Mouse (Mus musculus) embryonic facial prominence, embryonic 12.5 days (tissue): ENCODE results near the gene Tmem210. TPM values are rescaled to one million over a fixed set of nuclear protein-coding genes. Genes with fewer than 3 reads are reported as not detected.
"Not testable (repeated sequence)": the region's sequence is repeated elsewhere in the genome, so short reads cannot be mapped to it uniquely, and the experiment has no call there.

Experiments
- ATAC-seq: fragments of 200-750 bp; cut with Nextera tagmentation; 2 replicates; pipeline ENCODE4 v1.8.0; 2017; ENCODE audit not compliant: insufficient number of reproducible peaks, insufficient read depth, low FRiP score, low TSS enrichment
- H3K27ac ChIP-seq: fragments of 300-500 bp; sonication (generic); 2 replicates; pipeline ENCODE4 v1.5.1; 2016; ENCODE audit warnings: mild to moderate bottlenecking
- H3K27me3 ChIP-seq: fragments of 300-500 bp; sonication (generic); 2 replicates; pipeline ENCODE4 v1.6.1; 2016; ENCODE audit warnings: mild to moderate bottlenecking, moderate library complexity
- H3K36me3 ChIP-seq: fragments of 300-500 bp; sonication (generic); 2 replicates; pipeline ENCODE4 v1.6.1; 2016; ENCODE audit warnings: mild to moderate bottlenecking
- H3K4me1 ChIP-seq: fragments of 300-500 bp; sonication (generic); 2 replicates; pipeline ENCODE4 v1.6.1; 2016
- H3K4me2 ChIP-seq: fragments of 300-500 bp; sonication (generic); replicated peaks from 2 replicates; pipeline ENCODE4 v1.6.1; 2016; ENCODE audit warnings: mild to moderate bottlenecking, moderate library complexity
- H3K4me3 ChIP-seq: fragments of 300-500 bp; sonication (generic); 2 replicates; pipeline ENCODE4 v1.5.1; 2016; ENCODE audit warnings: mild to moderate bottlenecking
- H3K9ac ChIP-seq: fragments of 300-500 bp; sonication (generic); 2 replicates; pipeline ENCODE4 v1.6.1; 2016; ENCODE audit warnings: mild to moderate bottlenecking, moderate library complexity
- H3K9me3 ChIP-seq: fragments of 300-500 bp; sonication (generic); 2 replicates; pipeline ENCODE4 v1.6.1; 2016; ENCODE audit warnings: mild to moderate bottlenecking, moderate library complexity
- WGBS: fragments of 180-500 bp; shearing (Covaris S2); methylation state at CpG from one replicate; pipeline ENCODE4 v1.1.7; 2016; 5-methylcytosine and 5-hydroxymethylcytosine counted together
- polyA plus RNA-seq: library from polyadenylated mRNA; unstranded; fragments of >200 nt; fragmentation: Nextera tagmentation; extraction: Ambion mirVana; gene quantifications from 2 replicates; pipeline ENCODE4 v1.2.1, GENCODE M21; 2016

Gene Tmem210
- polyA plus RNA-seq, 1 experiment from 2014 or later: not detected

- Histone ChIP-seq H3K4me2 (peak overlapping the region; percentile 97), H3K4me3 (peak overlapping the region; percentile 98), H3K4me1 (peaks cover 14% of the 10 kb centered on the region)
- 59% methylated on average over 12 of the region's 12 CpGs for WGBS
- not testable (repeated sequence) for H3K9me3 ChIP-seq, H3K9ac ChIP-seq, H3K36me3 ChIP-seq, H3K27me3 ChIP-seq, H3K27ac ChIP-seq, ATAC-seq
These were observed 31.4 kb upstream of the Tmem210 start for GRCm38 (mm10) chr2:25256443-25257109.

DNA sequence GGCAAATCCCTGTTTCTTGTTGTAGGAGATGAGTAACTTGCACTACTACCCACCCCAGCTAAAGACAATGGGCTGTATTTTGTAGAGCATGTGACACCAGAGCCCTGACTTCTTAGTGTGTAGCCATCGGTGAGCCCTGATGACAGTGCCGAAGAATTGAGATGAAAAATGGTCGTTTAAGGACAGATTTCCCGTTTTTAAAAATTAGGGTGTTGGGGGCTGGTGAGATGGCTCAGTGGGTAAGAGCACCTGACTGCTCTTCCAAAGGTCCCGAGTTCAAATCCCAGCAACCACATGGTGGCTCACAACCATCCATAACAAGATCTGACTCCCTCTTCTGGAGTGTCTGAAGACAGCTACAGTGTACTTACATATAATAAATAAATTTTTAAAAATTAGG, 30.7 kb upstream of the Tmem210 start:
- ATAC-seq, H3K9ac ChIP-seq, H3K27me3 ChIP-seq, H3K4me2 ChIP-seq, H3K36me3 ChIP-seq, H3K4me3 ChIP-seq, H3K27ac ChIP-seq, H3K9me3 ChIP-seq: not testable (repeated sequence)
- peaks cover 14% of the 10 kb centered on the region for H3K4me1 ChIP-seq
- WGBS: 90% methylated on average over 5 of the region's 5 CpGs

- Histone ChIP-seq H3K36me3 (no peaks in the 10 kb centered on the region), H3K27me3 (peaks cover 11% of the 10 kb centered on the region), H3K27ac (no peak overlapping the region), H3K4me2 (no peak overlapping the region), H3K9ac (no peak overlapping the region), H3K4me1 (peaks cover 23% of the 10 kb centered on the region), H3K9me3 (no peaks in the 10 kb centered on the region), H3K4me3 (no peak overlapping the region)
- no peak for ATAC-seq
- WGBS: 55% methylated on average over 2 of the region's 2 CpGs
These were observed 29.1 kb upstream of the Tmem210 start for GRCm38 (mm10) chr2:25258887-25259286.

- ATAC-seq: no peak
- Histone ChIP-seq H3K4me1 (peaks cover 31% of the 10 kb centered on the region), H3K9me3 (no peaks in the 10 kb centered on the region), H3K27me3 (peaks cover 23% of the 10 kb centered on the region), H3K4me2 (peak overlapping the region; percentile 98), H3K4me3 (peak overlapping the region; percentile 58), H3K36me3 (0 out of 2 replicates have a peak, but pooled peaks cover 2% of the 10 kb centered on the region), H3K9ac (no peak overlapping the region), H3K27ac (peak overlapping the region; percentile 14; the same call in 1 of the 2 replicates)
- 42% methylated on average over 12 of the region's 12 CpGs for whole genome bisulfite sequencing
These were observed 26.1 kb upstream of the Tmem210 start for GRCm38 (mm10) chr2:25261870-25262269.

GRCm38 (mm10) chr2:25262291-25262767, 25.6 kb upstream of the Tmem210 start, which contains the start of gene Tprn:
Gene Tprn (plus strand): TSS chr2:25262618.
- Histone ChIP-seq H3K27me3 (peaks cover 23% of the 10 kb centered on the region), H3K27ac (peak within 1 kb of the TSS; percentile 14; the same call in 1 of the 2 replicates), H3K4me3 (peak within 1 kb of the TSS; percentile 58), H3K9ac (peak within 1 kb of the TSS; percentile 74), H3K4me1 (peaks cover 33% of the 10 kb centered on the region), H3K36me3 (peaks cover 6% of the 10 kb centered on the region; the same call in 1 of the 2 replicates), H3K9me3 (no peaks in the 10 kb centered on the region), H3K4me2 (peak within 1 kb of the TSS; percentile 98)
- ATAC-seq: peak; percentile 99
- 0% methylated on average over 39 of the region's 39 CpGs for WGBS

DNA sequence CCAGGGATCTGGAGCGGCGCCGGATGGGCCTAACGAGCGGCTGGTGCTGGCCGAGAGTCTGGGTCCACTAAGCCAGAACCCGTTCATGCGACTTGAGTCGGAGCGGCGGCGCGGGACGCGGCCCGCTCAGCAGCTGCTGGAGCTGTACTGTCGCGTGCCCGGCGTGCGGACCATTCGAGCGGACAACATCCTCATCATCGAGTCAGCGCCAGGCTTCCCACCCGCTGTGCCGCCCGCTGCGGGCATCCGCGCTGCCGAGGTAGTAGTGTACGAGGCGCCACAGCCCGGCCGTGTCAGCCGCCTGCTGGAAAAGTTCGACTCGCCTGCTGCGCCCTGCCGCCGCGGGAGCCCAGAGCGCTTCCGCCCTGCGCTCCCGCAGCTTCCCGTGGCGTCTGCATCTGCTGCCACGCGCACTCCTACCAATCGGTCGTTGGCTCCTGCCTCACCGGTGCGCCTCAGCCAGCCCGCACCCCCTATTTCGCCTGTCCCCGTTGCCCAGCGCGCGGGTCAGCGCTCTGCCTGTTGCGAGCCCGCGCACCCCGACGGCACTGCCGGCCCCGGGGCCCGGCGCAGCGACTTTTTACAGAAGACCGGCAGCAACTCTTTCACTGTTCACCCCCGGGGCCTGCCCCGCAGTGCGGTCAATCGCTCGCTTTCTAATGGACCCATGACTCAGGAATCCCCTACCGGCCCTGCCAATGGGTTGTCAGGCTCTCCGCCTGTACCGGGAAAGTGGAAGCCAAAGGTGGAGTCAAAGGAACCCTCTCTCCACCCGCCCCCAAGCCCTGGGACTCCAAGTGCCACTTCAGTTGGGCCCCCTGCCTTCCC, 24.9 kb upstream of the Tmem210 start:
- Histone ChIP-seq H3K9ac (peak overlapping the region; percentile 74), H3K9me3 (no peaks in the 10 kb centered on the region), H3K4me1 (peaks cover 34% of the 10 kb centered on the region), H3K4me2 (peak overlapping the region; percentile 98), H3K4me3 (peak overlapping the region; percentile 58), H3K27me3 (peaks cover 23% of the 10 kb centered on the region), H3K27ac (no peak overlapping the region), H3K36me3 (peaks cover 7% of the 10 kb centered on the region; the same call in 1 of the 2 replicates)
- ATAC-seq: no peak; the same call in 1 of the 2 replicates
- WGBS: under 1% methylated on average over 82 of the region's 82 CpGs

GRCm38 (mm10) chr2:25263623-25264285, 24.2 kb upstream of the Tmem210 start:
- H3K27ac ChIP-seq: no peak overlapping the region
- H3K4me1 ChIP-seq: peaks cover 34% of the 10 kb centered on the region
- peaks cover 23% of the 10 kb centered on the region for H3K27me3 ChIP-seq
- peak overlapping the region; percentile 74 for H3K9ac ChIP-seq
- H3K4me3 ChIP-seq: peak overlapping the region; percentile 58
- ATAC-seq: no peak
- H3K9me3 ChIP-seq: no peaks in the 10 kb centered on the region
- WGBS: 21% methylated on average over 12 of the region's 12 CpGs
- H3K4me2 ChIP-seq: peak overlapping the region; percentile 98
- peaks cover 9% of the 10 kb centered on the region; the same call in 1 of the 2 replicates for H3K36me3 ChIP-seq

DNA sequence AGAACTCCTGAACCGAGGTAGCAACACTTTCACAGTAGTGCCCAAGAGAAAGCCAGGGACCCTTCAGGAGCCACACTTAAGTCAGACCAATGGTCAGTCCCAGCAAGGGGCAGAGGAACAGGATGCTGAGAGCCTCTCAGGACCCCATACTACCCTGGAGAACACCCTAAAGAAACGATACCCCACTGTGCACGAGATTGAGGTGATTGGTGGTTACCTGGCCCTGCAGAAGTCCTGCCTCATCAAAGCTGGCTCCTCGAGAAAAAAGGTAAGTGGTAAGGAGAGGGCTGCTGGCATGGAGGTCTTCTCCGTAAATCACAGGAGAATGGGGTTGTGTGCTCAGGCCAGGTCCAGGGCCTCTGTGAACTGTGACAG, 23.7 kb upstream of the Tmem210 start:
- Histone ChIP-seq H3K9ac (0 out of 2 replicates have a peak overlapping the region, but pooled peaks have one; percentile 74), H3K27ac (no peak overlapping the region), H3K4me1 (peaks cover 34% of the 10 kb centered on the region), H3K9me3 (no peaks in the 10 kb centered on the region), H3K36me3 (peaks cover 14% of the 10 kb centered on the region), H3K27me3 (peaks cover 23% of the 10 kb centered on the region), H3K4me3 (peak overlapping the region; percentile 58), H3K4me2 (peak overlapping the region; percentile 98; the same call in 1 of the 2 replicates)
- 80% methylated on average over 5 of the region's 5 CpGs for WGBS
- ATAC-seq: no peak

DNA sequence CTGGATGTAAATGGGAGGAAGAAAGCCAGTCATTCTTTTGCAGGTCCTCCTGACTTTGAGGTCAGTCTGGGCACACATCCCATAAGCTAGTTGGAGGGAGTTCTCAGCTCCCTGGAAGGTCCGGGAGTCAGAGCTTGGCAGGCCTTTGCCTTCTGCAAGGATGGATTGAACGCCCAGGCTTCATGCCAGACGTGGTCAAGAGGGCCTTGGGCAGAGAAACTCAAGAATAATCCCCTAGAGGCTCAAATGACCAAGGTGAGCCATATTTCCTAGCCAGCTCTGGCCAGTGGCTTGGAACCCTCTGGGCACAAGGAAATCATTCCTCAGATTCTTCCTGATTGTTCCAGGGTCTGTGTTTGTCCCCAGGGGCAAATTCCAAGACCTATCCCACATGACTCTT, 23.1 kb upstream of the Tmem210 start:
- Histone ChIP-seq H3K4me2 (no peak overlapping the region), H3K9ac (no peak overlapping the region), H3K27ac (no peak overlapping the region), H3K4me3 (no peak overlapping the region), H3K27me3 (peaks cover 23% of the 10 kb centered on the region), H3K36me3 (peaks cover 20% of the 10 kb centered on the region), H3K4me1 (peaks cover 34% of the 10 kb centered on the region), H3K9me3 (no peaks in the 10 kb centered on the region)
- no peak for ATAC-seq
- 59% methylated on average over 3 of the region's 3 CpGs for WGBS

DNA sequence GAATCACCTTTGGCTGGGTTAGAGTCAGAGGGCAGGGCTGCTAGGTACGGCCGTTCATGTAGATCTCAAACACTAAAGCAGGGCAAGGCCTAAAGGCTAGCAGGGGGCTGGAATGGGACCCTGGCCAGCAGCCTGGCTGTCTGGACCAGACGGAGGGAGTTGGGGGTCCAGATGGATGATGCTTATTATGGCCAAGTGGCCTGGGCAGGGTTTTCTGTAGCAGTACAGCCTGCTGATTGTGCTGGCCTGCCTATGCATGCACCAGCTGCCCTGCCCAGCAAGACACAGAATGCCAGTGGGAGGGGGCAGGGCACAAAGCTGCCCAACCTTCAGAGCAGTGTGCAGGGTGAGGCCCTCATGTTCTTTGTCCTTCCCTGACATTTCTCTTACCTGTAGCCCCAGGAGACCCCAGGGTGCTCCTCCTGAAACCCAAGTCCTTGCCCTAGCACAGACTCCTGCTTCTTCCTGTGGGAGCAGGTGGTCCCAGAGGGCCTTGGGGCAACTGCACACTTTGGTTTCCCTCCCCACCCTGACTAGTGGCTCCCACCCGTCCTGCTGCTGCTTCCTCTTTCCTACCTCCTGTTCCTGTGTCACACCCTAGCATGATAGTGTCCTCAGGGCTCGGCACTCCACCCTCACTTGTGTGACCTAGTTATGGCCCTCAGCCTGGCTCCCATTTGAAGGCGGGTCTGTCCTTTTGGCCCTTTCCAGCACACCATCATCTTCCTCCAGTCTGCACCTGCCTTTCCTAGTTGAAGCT, 21.9 kb upstream of the Tmem210 start:
- no peak for ATAC-seq
- Histone ChIP-seq H3K27ac (no peak overlapping the region), H3K9me3 (no peaks in the 10 kb centered on the region), H3K27me3 (peaks cover 23% of the 10 kb centered on the region), H3K4me1 (peaks cover 40% of the 10 kb centered on the region), H3K9ac (no peak overlapping the region), H3K4me2 (0 out of 2 replicates have a peak overlapping the region, but pooled peaks have one; percentile 3), H3K36me3 (peaks cover 32% of the 10 kb centered on the region), H3K4me3 (no peak overlapping the region)
- 74% methylated on average over 6 of the region's 6 CpGs for WGBS

DNA sequence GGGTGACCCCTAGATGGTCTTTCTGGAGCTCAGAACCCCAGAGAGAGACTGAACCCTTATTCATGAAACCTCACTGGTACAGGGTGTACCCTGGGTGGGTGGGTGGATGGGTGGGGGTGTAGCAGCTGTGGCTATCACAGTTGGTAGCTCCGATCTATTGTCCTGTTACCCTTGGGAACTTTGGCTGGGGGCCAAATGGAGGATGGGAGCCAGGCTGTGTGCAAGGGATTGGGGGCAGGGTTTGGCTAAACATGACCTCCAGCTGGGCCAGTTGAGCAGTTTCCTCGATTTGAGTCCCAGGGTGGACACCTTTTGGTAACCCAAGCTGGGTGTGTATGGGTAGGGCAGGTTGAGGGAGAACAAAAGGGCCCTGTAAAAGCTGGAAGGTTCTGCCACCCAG, 21.2 kb upstream of the Tmem210 start:
- peaks cover 32% of the 10 kb centered on the region for H3K36me3 ChIP-seq
- H3K4me2 ChIP-seq: 0 out of 2 replicates have a peak overlapping the region, but pooled peaks have one; percentile 3
- no peak overlapping the region for H3K9ac ChIP-seq
- H3K27me3 ChIP-seq: peaks cover 23% of the 10 kb centered on the region
- ATAC-seq: no peak
- no peak overlapping the region for H3K4me3 ChIP-seq
- no peak overlapping the region for H3K27ac ChIP-seq
- H3K4me1 ChIP-seq: peaks cover 46% of the 10 kb centered on the region
- no peaks in the 10 kb centered on the region for H3K9me3 ChIP-seq
- WGBS: 57% methylated on average over 2 of the region's 2 CpGs
